Mouse (Mus musculus): ENCODE results near the gene Psd. TPM values are rescaled to one million over a fixed set of nuclear protein-coding genes. Genes with fewer than 3 reads are reported as not detected.
A peak's percentile ranks its signal among the peaks of the same experiment; 100 is the strongest.

The Psd gene
- total RNA-seq, 2 experiments from 2014 or later, result 0.09 to 0.11 TPM

GRCm38 (mm10) chr19:46306751-46307289 lies 20.1 kb downstream of the Psd start:
- DNase-seq (ENCODE audit: low spot score), result no peak

GRCm38 (mm10) chr19:46306268-46306610 lies 20.7 kb downstream of the Psd start:
- no peak for DNase-seq (ENCODE audit: low spot score)

GRCm38 (mm10) chr19:46305432-46306267 lies 21.3 kb downstream of the Psd start:
- DNase-seq (ENCODE audit: low spot score), result peak; percentile 87

GRCm38 (mm10) chr19:46304908-46305333 lies 22.0 kb downstream of the Psd start:
- no peak for DNase-seq (ENCODE audit: low spot score)

- peak; percentile 96 for DNase-seq (ENCODE audit: low spot score)
These were observed 22.6 kb downstream of the Psd start, which contains the start of gene Nfkb2 for GRCm38 (mm10) chr19:46304216-46304841. Gene Nfkb2 (plus strand): TSS chr19:46304320.

GRCm38 (mm10) chr19:46303251-46304215 lies 23.4 kb downstream of the Psd start:
- DNase-seq (ENCODE audit: low spot score), result no peak

- DNase-seq (ENCODE audit: low spot score), result no peak
These were observed 24.4 kb downstream of the Psd start for GRCm38 (mm10) chr19:46302551-46302950.

- DNase-seq (ENCODE audit: low spot score), result no peak
These were observed 26.5 kb downstream of the Psd start for GRCm38 (mm10) chr19:46300294-46301045.

GRCm38 (mm10) chr19:46296938-46297337 lies 30.0 kb downstream of the Psd start:
- DNase-seq (ENCODE audit: low spot score), result no peak

GRCm38 (mm10) chr19:46290535-46291105 lies 36.3 kb downstream of the Psd start:
- no peak for DNase-seq (ENCODE audit: low spot score)

- no peak for DNase-seq (ENCODE audit: low spot score)
These were observed 39.4 kb downstream of the Psd start for GRCm38 (mm10) chr19:46287566-46287965.

GRCm38 (mm10) chr19:46286926-46287325 lies 40.0 kb downstream of the Psd start:
- no peak for DNase-seq (ENCODE audit: low spot score)

GRCm38 (mm10) chr19:46286047-46286446 lies 40.9 kb downstream of the Psd start:
- DNase-seq (ENCODE audit: low spot score), result no peak

- DNase-seq (ENCODE audit: low spot score), result no peak
These were observed 41.3 kb downstream of the Psd start for GRCm38 (mm10) chr19:46285631-46286030.

- no peak for DNase-seq (ENCODE audit: low spot score)
These were observed 42.3 kb downstream of the Psd start for GRCm38 (mm10) chr19:46284686-46285085.

- no peak for DNase-seq (ENCODE audit: low spot score)
These were observed 44.7 kb downstream of the Psd start for GRCm38 (mm10) chr19:46282081-46282849.

GRCm38 (mm10) chr19:46275307-46275706 lies 51.6 kb downstream of the Psd start:
- no peak for DNase-seq (ENCODE audit: low spot score)

- no peak for DNase-seq (ENCODE audit: low spot score)
These were observed 62.2 kb downstream of the Psd start for GRCm38 (mm10) chr19:46264762-46265161.

Data from gastrocnemius, adult 18-20 months (tissue).